Mouse (Mus musculus): ENCODE results near the gene Pxn. TPM values are rescaled to one million over a fixed set of nuclear protein-coding genes. Genes with fewer than 3 reads are reported as not detected.
A peak's percentile ranks its signal among the peaks of the same experiment; 100 is the strongest.

Gene Pxn
- polyA plus RNA-seq, 1 experiment from 2014 or later = 23.4 TPM

DNA sequence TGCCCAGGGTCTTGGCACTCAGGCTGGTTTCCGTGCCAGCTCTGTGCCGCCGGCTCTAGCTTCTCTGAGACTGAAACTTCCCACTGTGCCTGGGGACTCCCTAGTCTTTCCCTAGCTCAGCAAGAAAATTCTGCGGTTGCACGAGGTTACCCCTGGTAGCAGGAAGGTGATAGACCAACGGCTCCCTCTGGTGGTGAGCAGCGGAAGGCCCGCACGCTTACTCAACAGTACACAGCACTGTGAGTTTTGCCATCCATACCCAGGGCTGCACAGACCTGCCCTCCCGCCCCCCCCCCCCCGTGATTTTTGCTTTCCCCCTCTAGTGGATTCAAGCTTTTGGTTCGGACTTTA, 32.2 kb downstream of the Pxn start:
- peak; percentile 88 for ATAC-seq (ENCODE audit: low FRiP score)

DNA sequence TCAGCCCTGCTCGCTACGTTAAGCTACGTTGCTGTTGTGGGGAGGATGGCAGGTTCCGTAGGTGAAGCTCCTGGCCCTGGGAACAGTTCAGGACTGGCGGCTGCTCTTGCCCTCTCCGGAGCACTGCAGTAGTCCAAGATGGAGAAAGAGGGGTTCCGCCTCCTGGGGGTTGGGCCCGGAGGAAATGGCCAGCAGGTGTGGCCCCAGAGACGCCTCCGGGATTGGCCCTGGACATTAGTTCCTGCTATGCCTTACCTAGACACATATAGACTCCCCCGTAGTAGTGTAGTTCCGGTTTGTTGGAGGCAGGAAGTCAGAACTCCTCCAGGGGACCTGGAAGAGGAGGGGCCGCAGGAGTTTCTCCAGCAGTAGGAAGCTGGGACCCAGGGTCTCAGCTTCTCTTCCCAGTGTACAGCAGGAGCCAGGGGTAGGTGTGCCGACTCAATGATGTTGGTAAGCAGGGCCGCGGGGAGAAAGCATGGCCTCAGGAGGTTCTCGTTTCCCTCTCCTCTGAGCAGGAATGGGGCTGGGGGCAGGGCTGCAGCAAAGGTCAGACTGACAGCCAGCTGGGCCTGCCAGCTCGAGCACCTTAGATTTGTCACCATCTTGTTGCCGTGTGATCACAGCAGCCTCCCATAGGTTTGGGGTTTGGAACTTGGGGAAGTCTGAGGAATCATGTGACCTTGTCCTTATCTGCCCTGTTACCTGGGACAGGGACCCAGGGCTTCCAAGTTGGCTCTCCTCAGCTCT, 36.3 kb downstream of the Pxn start:
- Histone ChIP-seq H3K27me3 (no peaks in the 10 kb centered on the region), H3K27ac (peak overlapping the region; percentile 73; the same call in 1 of the 2 replicates), H3K36me3 (peaks cover 26% of the 10 kb centered on the region), H3K9me3 (no peaks in the 10 kb centered on the region), H3K4me1 (replicated peaks) (peaks cover 67% of the 10 kb centered on the region), H3K4me2 (0 out of 2 replicates have a peak overlapping the region, but pooled peaks have one; percentile 2), H3K4me3 (no peak overlapping the region), H3K9ac (peak overlapping the region; percentile 35)
- WGBS = 71% methylated on average over 19 of the region's 19 CpGs
- no peak for ATAC-seq (ENCODE audit: low FRiP score)

More for the DNA sequence above, 32.2 kb downstream of the Pxn start:
- Histone ChIP-seq H3K36me3 (no peaks in the 10 kb centered on the region), H3K4me1 (replicated peaks) (peaks cover 51% of the 10 kb centered on the region), H3K27ac (no peak overlapping the region; the same call in 1 of the 2 replicates), H3K9ac (0 out of 2 replicates have a peak overlapping the region, but pooled peaks have one; percentile 9), H3K4me2 (0 out of 2 replicates have a peak overlapping the region, but pooled peaks have one; percentile 13), H3K9me3 (no peaks in the 10 kb centered on the region), H3K27me3 (no peaks in the 10 kb centered on the region), H3K4me3 (no peak overlapping the region)
- 2% methylated on average over 12 of the region's 12 CpGs for WGBS

DNA sequence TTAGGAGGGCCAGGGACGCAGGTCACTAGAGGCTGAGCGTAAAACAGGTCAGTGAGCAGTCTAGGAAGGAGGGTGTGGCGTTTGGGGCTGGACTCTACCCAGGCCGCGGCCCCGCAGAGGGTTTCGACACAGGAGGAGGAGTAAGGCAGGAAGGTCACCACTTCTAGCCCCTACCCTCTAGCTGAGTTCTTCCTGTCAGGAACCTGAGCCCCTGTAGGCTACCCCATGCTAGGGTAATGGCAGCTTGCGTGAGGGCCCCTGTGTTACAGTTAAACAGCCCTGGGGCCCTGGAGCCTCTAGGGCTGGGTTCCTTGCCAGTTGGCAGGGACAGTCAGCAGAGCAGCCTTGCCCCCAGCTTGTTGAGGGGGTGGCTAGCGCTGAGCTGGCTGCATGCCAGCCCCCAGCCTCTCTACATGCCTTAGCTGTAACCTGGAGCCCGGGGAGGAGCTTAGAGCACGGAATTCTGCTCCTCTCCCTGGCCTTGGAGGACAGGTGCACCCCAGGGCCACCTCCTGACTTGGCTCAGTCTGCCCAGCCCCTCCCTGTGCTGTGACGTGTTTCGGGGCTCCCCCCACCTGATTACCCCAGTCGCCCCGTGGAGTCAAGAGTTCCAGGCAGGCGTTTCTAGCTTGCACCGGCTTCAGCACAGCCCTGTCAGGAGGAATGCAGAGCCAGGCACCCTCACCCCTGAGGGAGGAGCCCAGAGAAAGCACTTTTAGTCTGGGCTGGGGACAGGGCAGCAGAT, 37.2 kb downstream of the Pxn start:
- Histone ChIP-seq H3K4me3 (no peak overlapping the region), H3K9ac (peak overlapping the region; percentile 46), H3K36me3 (peaks cover 35% of the 10 kb centered on the region), H3K9me3 (no peaks in the 10 kb centered on the region), H3K27me3 (no peaks in the 10 kb centered on the region), H3K4me2 (peak overlapping the region; percentile 21; the same call in 1 of the 2 replicates), H3K27ac (peak overlapping the region; percentile 73), H3K4me1 (replicated peaks) (peaks cover 59% of the 10 kb centered on the region)
- ATAC-seq (ENCODE audit: low FRiP score) = peak; percentile 43
- WGBS = 57% methylated on average over 17 of the region's 17 CpGs

DNA sequence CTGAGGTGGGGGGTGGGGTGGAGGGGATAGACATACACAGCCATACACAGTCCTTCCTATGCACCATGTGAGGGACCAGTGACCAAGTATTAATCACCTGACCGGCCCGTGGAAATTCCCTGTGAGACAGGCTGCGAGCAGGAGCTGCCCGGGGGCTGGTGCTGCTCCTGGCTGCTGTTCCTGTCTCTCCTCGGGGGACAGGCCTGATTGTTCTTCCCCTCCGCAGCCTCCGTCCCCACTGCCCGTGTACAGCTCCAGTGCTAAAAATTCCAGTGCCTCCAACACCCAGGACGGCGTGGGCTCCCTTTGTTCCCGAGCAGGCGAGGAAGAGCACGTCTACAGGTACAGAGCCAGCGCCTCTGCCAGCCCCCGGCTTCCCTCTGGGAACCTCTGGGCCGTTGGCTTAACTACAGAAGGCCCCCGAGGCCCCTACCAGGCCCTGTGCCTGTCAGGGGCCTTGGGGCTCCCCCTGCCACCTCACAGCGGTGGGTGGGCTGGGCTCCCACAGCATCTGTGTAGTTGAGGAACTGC, 38.2 kb downstream of the Pxn start:
- H3K27ac ChIP-seq = peak overlapping the region; percentile 73; the same call in 1 of the 2 replicates
- no peaks in the 10 kb centered on the region for H3K9me3 ChIP-seq
- ATAC-seq (ENCODE audit: low FRiP score) = peak; percentile 22; the same call in 1 of the 2 replicates
- H3K36me3 ChIP-seq = peaks cover 40% of the 10 kb centered on the region
- peaks cover 54% of the 10 kb centered on the region for H3K4me1 ChIP-seq (replicated peaks)
- no peaks in the 10 kb centered on the region for H3K27me3 ChIP-seq
- no peak overlapping the region for H3K9ac ChIP-seq
- 48% methylated on average over 18 of the region's 18 CpGs for WGBS
- H3K4me2 ChIP-seq = no peak overlapping the region
- no peak overlapping the region for H3K4me3 ChIP-seq

DNA sequence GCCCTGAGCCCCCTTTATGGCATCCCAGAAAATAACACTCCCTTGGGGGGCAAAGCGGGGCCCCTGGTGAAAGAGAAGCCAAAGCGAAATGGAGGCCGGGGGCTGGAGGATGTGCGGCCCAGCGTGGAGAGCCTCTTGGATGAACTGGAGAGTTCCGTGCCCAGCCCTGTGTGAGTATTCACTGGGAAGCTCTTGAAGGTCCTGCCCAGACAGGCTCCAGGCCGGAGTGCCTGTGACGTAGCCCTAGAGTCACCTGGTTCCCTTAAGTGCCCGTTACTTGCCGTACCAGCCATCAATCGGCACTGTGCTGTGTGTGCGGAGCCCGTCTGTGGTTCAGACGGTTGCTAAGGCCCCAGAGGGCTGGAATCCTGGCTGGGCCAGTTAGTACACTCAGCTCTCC, 39.2 kb downstream of the Pxn start:
- Histone ChIP-seq H3K4me1 (replicated peaks) (peaks cover 54% of the 10 kb centered on the region), H3K36me3 (peaks cover 42% of the 10 kb centered on the region), H3K9me3 (no peaks in the 10 kb centered on the region), H3K9ac (0 out of 2 replicates have a peak overlapping the region, but pooled peaks have one; percentile 29), H3K4me2 (no peak overlapping the region), H3K4me3 (no peak overlapping the region), H3K27me3 (no peaks in the 10 kb centered on the region), H3K27ac (peak overlapping the region; percentile 40)
- WGBS = 77% methylated on average over 14 of the region's 14 CpGs
- ATAC-seq (ENCODE audit: low FRiP score) = no peak

DNA sequence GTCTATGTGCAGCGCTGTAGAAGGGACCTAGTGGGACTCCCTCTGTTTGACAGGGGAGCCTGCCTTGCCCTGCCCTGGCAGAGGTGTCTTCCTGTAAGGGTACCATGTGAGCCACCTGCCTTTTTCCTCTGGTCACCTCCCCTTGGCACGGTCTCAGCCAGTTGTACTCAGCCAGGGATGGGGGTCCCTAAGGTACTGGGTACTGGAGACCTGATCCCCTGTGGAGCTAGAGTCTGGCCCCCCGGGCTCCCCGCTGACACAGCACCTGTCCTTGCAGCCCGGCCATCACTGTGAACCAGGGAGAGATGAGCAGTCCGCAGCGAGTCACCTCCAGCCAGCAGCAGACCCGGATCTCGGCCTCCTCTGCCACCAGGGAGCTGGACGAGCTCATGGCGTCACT, 40.1 kb downstream of the Pxn start:
- Histone ChIP-seq H3K9me3 (no peaks in the 10 kb centered on the region), H3K27ac (0 out of 2 replicates have a peak overlapping the region, but pooled peaks have one; percentile 42), H3K4me1 (replicated peaks) (peaks cover 54% of the 10 kb centered on the region), H3K36me3 (peaks cover 46% of the 10 kb centered on the region), H3K27me3 (no peaks in the 10 kb centered on the region), H3K4me2 (no peak overlapping the region), H3K9ac (peak overlapping the region; percentile 56), H3K4me3 (no peak overlapping the region)
- no peak for ATAC-seq (ENCODE audit: low FRiP score)
- 69% methylated on average over 11 of the region's 11 CpGs for WGBS

DNA sequence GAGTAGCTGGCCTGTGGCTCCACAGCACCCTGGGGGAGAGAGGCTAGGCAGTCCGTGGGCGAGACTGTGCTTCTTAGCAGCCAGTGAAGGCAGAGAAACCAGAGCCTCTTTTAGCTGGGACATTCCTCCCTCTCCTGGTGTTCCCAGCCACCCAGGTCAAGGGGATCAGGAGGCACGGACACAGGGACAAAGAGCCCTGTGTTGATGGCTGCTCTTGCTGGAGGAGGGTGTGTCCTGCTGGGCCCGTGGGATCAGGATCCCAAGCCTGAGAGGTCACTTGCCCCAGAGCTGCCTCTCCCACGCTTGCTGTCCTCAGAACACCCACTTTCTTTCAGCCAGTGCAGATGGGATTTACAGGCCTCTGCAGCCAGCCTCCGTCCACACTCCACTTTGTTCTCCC, 40.5 kb downstream of the Pxn start:
- H3K27me3 ChIP-seq = no peaks in the 10 kb centered on the region
- peak overlapping the region; percentile 56 for H3K9ac ChIP-seq
- 0 out of 2 replicates have a peak overlapping the region, but pooled peaks have one; percentile 42 for H3K27ac ChIP-seq
- H3K36me3 ChIP-seq = peaks cover 50% of the 10 kb centered on the region
- H3K4me3 ChIP-seq = no peak overlapping the region
- no peak overlapping the region for H3K4me2 ChIP-seq
- peaks cover 53% of the 10 kb centered on the region for H3K4me1 ChIP-seq (replicated peaks)
- WGBS = 39% methylated on average over 6 of the region's 6 CpGs
- no peak for ATAC-seq (ENCODE audit: low FRiP score)
- H3K9me3 ChIP-seq = no peaks in the 10 kb centered on the region

DNA sequence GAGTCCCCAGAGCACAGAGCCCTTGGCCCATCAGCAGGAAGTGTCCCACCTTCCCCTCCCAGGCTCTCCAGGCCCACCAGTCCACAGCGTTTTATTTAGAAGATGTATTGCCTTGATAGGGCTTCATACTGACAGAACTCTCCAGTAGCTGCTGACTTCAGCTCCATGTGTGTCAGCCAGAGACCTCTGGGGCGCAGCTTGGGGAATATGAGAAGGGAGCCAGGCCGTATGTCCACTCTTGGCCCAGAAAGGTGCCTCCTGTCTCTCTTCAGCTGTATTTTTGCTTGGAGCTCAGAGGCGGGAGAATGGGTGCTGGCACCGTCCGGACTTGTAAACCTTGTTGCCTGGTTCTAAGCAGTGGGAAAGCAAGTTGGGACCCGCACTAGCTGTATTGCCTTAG, 40.9 kb downstream of the Pxn start:
- H3K9ac ChIP-seq = peak overlapping the region; percentile 56
- peaks cover 49% of the 10 kb centered on the region for H3K4me1 ChIP-seq (replicated peaks)
- peaks cover 54% of the 10 kb centered on the region for H3K36me3 ChIP-seq
- H3K4me3 ChIP-seq = no peak overlapping the region
- H3K27me3 ChIP-seq = no peaks in the 10 kb centered on the region
- no peak for ATAC-seq (ENCODE audit: low FRiP score)
- H3K27ac ChIP-seq = peak overlapping the region; percentile 8; the same call in 1 of the 2 replicates
- WGBS = 81% methylated on average over 7 of the region's 7 CpGs
- no peaks in the 10 kb centered on the region for H3K9me3 ChIP-seq
- no peak overlapping the region for H3K4me2 ChIP-seq

DNA sequence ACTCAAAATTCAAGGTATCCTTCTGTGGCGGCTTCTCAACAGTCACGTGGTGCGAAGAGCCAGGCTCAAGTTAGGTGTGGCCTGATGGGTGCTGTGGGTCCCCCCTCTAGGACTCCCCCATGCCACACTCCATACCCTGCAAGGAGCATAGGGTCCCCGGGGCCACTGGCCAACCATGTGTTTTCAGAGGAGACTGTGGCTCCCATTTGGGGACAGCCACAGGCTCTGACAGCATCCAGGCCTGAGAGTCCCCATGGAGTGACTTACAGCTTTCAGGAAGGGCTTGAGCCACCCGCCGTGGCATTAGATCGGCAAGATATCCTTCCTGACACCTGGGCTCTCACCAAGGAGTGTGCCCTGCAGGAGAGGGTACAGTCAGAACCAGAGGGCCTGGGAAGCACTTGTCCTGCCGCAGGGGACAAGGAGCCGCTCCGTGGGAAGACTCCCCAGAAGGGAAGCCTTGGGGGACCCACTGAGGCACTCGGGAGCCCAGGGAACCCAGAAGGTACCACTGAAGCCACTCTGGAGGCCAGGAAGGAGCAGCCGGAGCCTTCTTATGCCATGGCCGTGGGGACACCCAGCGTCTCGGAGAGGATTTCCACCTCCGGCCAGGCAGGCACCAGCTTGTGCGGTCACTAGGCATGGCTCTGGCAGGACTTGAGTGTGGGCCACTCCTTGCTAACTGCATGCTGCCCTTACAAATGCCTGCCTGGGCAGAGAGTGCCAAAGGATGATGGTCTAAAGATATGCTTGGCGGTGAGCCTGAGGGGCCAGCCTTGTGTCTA, 42.2 kb downstream of the Pxn start:
- Histone ChIP-seq H3K27me3 (no peaks in the 10 kb centered on the region), H3K9me3 (no peaks in the 10 kb centered on the region), H3K4me3 (no peak overlapping the region), H3K9ac (no peak overlapping the region), H3K36me3 (peaks cover 67% of the 10 kb centered on the region), H3K27ac (no peak overlapping the region), H3K4me2 (no peak overlapping the region), H3K4me1 (replicated peaks) (peaks cover 36% of the 10 kb centered on the region)
- WGBS = 92% methylated on average over 18 of the region's 18 CpGs
- ATAC-seq (ENCODE audit: low FRiP score) = no peak

DNA sequence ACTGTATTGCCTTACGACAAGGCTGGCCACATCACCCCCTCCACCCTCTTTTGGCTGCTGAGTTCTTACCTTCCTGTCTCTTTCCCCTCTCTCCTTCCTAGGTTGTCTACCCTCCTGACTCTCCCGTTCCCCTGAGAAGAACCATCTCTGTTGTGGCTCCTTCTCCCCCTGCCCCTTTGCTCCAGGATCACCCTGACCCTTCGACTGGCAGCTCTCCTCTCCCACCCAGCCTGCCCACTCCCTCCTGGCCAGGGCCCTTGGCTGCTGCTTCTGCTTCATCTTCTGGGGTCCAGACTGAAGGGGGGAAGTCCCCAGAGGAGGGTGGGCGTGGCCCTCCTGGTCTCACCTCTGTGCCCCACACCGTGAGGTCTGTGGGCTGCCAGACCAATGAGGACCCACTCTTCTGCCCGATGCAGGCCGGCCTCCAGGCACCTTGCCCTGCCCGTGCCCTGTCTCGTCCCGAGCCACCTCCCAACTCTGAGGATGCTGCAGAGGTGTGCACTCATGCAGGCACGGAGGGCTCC, 44.1 kb downstream of the Pxn start:
- H3K4me3 ChIP-seq = no peak overlapping the region
- H3K9ac ChIP-seq = 0 out of 2 replicates have a peak overlapping the region, but pooled peaks have one; percentile 8
- peaks cover 67% of the 10 kb centered on the region for H3K36me3 ChIP-seq
- H3K27ac ChIP-seq = no peak overlapping the region
- H3K27me3 ChIP-seq = no peaks in the 10 kb centered on the region
- H3K4me2 ChIP-seq = no peak overlapping the region
- ATAC-seq (ENCODE audit: low FRiP score) = no peak
- H3K4me1 ChIP-seq (replicated peaks) = peaks cover 18% of the 10 kb centered on the region
- H3K9me3 ChIP-seq = no peaks in the 10 kb centered on the region
- WGBS = 85% methylated on average over 11 of the region's 11 CpGs

DNA sequence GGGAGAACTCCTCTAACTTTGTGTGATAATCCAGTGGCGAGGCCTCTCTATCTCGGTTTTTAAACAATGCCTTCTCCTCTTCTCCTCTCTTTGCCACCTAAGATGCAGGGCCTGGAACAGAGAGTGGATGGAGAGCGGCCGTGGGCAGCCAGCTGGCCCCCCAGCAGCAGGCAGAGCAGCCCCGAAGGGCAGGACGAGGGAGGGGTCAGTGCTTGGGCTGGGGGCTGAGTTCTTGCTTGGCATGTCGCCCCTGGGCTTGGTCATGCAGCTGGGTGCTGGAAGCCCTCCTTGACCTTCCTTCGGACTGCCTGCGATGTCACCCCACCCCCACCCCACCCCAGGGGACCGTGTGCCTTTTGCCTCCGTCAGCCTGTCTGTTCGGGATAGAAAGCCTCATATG, 44.9 kb downstream of the Pxn start:
- Histone ChIP-seq H3K4me3 (no peak overlapping the region), H3K9me3 (no peaks in the 10 kb centered on the region), H3K9ac (no peak overlapping the region), H3K4me1 (replicated peaks) (peaks cover 14% of the 10 kb centered on the region), H3K27me3 (no peaks in the 10 kb centered on the region), H3K36me3 (peaks cover 64% of the 10 kb centered on the region), H3K27ac (no peak overlapping the region), H3K4me2 (no peak overlapping the region)
- ATAC-seq (ENCODE audit: low FRiP score) = no peak
- 77% methylated on average over 12 of the region's 12 CpGs for WGBS

All from hindbrain, embryonic 13.5 days (tissue).